Mouse (Mus musculus) heart, postnatal 0 days (tissue): ENCODE results near the gene Fgfr2. TPM values are rescaled to one million over a fixed set of nuclear protein-coding genes. Genes with fewer than 3 reads are reported as not detected.

Experiments used
- ATAC-seq: fragments of 200-750 bp; cut with Nextera tagmentation; 2 replicates; pipeline ENCODE4 v1.8.0; 2017; ENCODE audit warnings: low read depth, moderate number of reproducible peaks, moderate library complexity; ENCODE audit not compliant: insufficient read depth
- DNase-seq: peaks from one replicate; pipeline ENCODE4 v3.0.0-alpha.2; 2016; ENCODE audit warnings: low spot score
- H3K27ac ChIP-seq: fragments of 300-500 bp; sonication (generic); 2 replicates; pipeline ENCODE4 v1.5.1; 2014; ENCODE audit warnings: low read depth, mild to moderate bottlenecking
- H3K27me3 ChIP-seq: fragments of 300-500 bp; sonication (generic); 2 replicates; pipeline ENCODE4 v1.6.1; 2014; ENCODE audit warnings: low read length, mixed read lengths; ENCODE audit not compliant: control insufficient read depth, insufficient read depth
- H3K36me3 ChIP-seq: fragments of 300-500 bp; sonication (generic); replicated peaks from 2 replicates; pipeline ENCODE4 v1.6.1; 2014; ENCODE audit warnings: low read length, mixed read lengths; ENCODE audit not compliant: control insufficient read depth, insufficient read depth
- H3K4me1 ChIP-seq: fragments of 300-500 bp; sonication (generic); 2 replicates; pipeline ENCODE4 v1.6.1; 2014; ENCODE audit warnings: antibody characterized with exemption; ENCODE audit not compliant: control insufficient read depth, insufficient read depth
- H3K4me2 ChIP-seq: fragments of 300-500 bp; sonication (generic); 2 replicates; pipeline ENCODE4 v1.6.1; 2014; ENCODE audit warnings: low read depth, mild to moderate bottlenecking, low read length, moderate library complexity
- H3K4me3 ChIP-seq: fragments of 300-500 bp; sonication (generic); 2 replicates; pipeline ENCODE4 v1.5.1; 2014; ENCODE audit warnings: low read depth, low read length
- H3K9ac ChIP-seq: fragments of 300-500 bp; sonication (generic); replicated peaks from 2 replicates; pipeline ENCODE4 v1.6.1; 2014; ENCODE audit warnings: low read depth, low read length, mixed read lengths
- H3K9me3 ChIP-seq: fragments of 300-500 bp; sonication (generic); replicated peaks from 2 replicates; pipeline ENCODE4 v1.6.1; 2016; ENCODE audit warnings: low read length; ENCODE audit not compliant: control insufficient read depth
- CTCF ChIP-seq: IDR thresholded peaks from 2 replicates; pipeline ENCODE4 v1.5.1; 2016; ENCODE audit warnings: antibody characterized with exemption, control low read depth, low read depth
- EP300 ChIP-seq: IDR thresholded peaks from 2 replicates; pipeline ENCODE4 v1.6.1; 2016; ENCODE audit warnings: antibody characterized with exemption, low read depth
- WGBS: fragments of 180-500 bp; shearing (Covaris S2); extraction: QIAGEN DNeasy Blood & Tissue Kit; methylation state at CpG from one replicate; pipeline ENCODE4 v1.1.7; 2014; 5-methylcytosine and 5-hydroxymethylcytosine counted together
- polyA plus RNA-seq: library from polyadenylated mRNA; unstranded; fragments of >200 nt; fragmentation: Nextera tagmentation; extraction: Ambion mirVana; gene quantifications from 2 replicates; pipeline ENCODE4 v1.2.1, GENCODE M21; 2015
- total RNA-seq: library from RNA; depleted of rRNA; stranded (reverse); fragments of >200 nt; gene quantifications from 2 replicates; pipeline ENCODE4 v1.2.3, GENCODE M21; 2014; ENCODE audit warnings: low replicate concordance

Gene Fgfr2
- total and polyA plus RNA-seq, 2 experiments from 2014 or later = 3.8 to 11.5 TPM

DNA sequence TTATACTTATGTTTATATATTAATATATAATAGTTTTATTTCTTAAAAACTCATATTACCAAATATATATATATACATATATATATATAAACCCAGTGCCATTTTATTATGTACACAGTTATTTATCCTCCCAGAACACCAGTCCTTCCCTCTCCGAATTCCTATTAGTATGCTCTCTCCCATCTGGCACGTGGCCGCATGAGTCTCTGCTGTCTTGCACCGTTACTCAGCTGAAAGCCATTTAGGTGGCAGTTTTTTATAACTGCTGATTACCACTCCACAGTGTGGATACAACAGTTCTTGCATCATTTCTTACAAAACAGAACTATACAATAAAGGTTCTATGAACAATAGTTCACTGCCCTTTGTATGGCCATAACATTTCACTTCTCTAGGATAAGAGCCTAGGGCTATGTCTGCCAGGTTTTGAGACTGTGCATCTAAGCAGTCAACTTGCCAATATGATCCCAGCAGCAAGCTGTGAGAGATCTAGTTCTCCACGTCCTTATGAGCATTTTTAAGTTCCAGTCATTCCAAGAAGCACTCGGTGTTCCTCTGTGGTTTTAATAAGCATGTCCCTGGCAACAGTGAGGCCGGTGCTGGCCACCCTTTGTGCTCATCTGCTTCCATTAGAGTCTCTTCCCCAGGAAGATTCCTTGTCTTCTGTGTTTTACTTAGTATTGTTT is 1777.2 kb downstream of the Fgfr2 start:
- no peaks in the 10 kb centered on the region for H3K4me1 ChIP-seq
- no peak for TF ChIP-seq EP300
- TF ChIP-seq CTCF = no peak
- no peaks in the 10 kb centered on the region for H3K27me3 ChIP-seq
- H3K36me3 ChIP-seq = peaks cover 66% of the 10 kb centered on the region
- no peak overlapping the region for H3K27ac ChIP-seq
- H3K9me3 ChIP-seq = no peaks in the 10 kb centered on the region
- H3K4me3 ChIP-seq = no peak overlapping the region
- H3K4me2 ChIP-seq = no peak overlapping the region
- H3K9ac ChIP-seq = no peak overlapping the region
- WGBS = 83% methylated on average over 7 of the region's 7 CpGs
- ATAC-seq (no peak), DNase-seq (no peak)

DNA sequence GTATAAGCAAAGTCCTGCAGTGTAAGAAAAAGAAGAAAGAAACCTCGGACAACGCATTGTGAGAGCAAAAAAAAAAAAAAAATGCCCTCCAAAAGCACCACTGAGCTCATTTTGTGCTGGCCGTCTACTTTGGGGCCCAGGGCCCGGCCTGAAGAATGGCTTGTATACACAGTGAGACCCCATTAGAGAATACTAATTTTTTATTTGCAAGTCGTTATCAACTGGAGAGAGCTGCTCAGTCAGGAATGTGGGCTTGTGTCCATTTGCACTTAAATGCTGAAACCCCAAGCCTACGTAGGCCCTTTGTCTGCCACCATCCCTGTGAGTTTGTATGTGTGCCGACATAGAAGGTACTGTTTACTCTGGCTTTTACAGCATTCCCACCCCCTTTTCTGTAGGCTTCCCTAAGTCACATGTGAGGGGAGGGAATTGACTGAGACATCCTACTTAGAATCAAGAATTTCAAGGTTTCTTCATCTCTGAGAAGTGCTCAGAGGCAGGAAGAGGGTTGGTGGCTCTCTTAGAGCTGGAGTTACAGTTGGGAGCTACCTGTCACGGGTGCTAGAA is 1785.6 kb downstream of the Fgfr2 start:
- no peak overlapping the region for H3K27ac ChIP-seq
- TF ChIP-seq CTCF = no peak
- TF ChIP-seq EP300 = no peak

DNA sequence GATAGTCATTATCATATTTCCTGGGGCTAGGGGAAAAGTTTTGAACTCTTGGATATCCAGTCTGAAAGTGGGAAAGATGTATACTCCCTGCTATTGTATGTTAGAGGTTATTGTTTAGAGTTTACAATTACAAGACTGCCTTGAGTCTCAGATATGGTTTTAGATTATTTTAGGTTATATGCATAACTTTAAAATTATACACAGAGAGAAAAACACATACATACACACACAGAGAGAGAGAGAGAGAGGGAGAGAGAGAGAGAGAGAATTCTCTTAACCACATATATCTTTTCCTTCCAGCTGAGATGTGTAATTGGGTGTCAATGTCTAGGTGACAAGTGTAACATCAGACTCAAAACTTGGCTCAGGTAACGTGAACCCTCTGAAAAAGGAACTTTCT is 1789.6 kb downstream of the Fgfr2 start, which contains the start of gene Fam24a:
Gene Fam24a (plus strand): TSS at position 301 of the 400 bp plus-strand sequence.
- ATAC-seq (no peak), DNase-seq (no peak)
- H3K4me1 ChIP-seq = no peaks in the 10 kb centered on the region
- H3K36me3 ChIP-seq = no peaks in the 10 kb centered on the region
- no peak within 1 kb of the TSS for H3K4me3 ChIP-seq
- no peak within 1 kb of the TSS for H3K9ac ChIP-seq
- no peaks in the 10 kb centered on the region for H3K9me3 ChIP-seq
- 53% methylated on average over 1 of the region's 1 CpGs for WGBS
- TF ChIP-seq CTCF = no peak
- TF ChIP-seq EP300 = no peak
- no peak within 1 kb of the TSS for H3K4me2 ChIP-seq
- H3K27me3 ChIP-seq = no peaks in the 10 kb centered on the region
- H3K27ac ChIP-seq = no peak within 1 kb of the TSS

More for the DNA sequence above, 1785.6 kb downstream of the Fgfr2 start:
- Histone ChIP-seq H3K36me3 (peaks cover 26% of the 10 kb centered on the region), H3K27me3 (no peaks in the 10 kb centered on the region), H3K4me1 (no peaks in the 10 kb centered on the region), H3K4me3 (no peak overlapping the region), H3K9ac (no peak overlapping the region), H3K9me3 (no peaks in the 10 kb centered on the region), H3K4me2 (no peak overlapping the region)
- DNase-seq (no peak), ATAC-seq (no peak)
- WGBS = 63% methylated on average over 8 of the region's 8 CpGs

DNA sequence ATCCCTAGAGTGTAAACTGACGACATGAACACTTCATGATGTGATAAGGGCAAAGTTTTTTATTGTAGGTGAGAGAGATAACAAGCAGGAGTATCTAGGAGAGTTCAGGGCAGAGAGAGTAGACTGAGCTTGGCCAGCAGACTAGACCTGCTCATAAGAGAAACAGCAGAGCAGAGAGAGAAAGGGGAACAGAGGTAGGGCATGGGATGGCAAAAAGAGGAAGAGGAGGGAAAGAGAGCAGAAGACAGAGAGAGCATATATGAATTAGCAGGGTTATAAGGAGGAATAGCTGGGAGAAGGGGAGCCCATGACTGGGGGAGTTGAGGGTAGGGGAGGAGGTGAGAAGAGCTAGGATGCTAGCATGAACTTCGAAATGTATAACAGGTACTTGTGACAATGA is 1791.5 kb downstream of the Fgfr2 start:
- Histone ChIP-seq H3K4me3 (no peak overlapping the region), H3K27me3 (no peaks in the 10 kb centered on the region), H3K9me3 (no peaks in the 10 kb centered on the region), H3K27ac (no peak overlapping the region), H3K9ac (no peak overlapping the region), H3K4me2 (no peak overlapping the region), H3K4me1 (no peaks in the 10 kb centered on the region), H3K36me3 (no peaks in the 10 kb centered on the region)
- TF ChIP-seq CTCF = no peak
- TF ChIP-seq EP300 = no peak
- 55% methylated on average over 2 of the region's 2 CpGs for WGBS
- DNase-seq = no peak
- ATAC-seq = no peak

DNA sequence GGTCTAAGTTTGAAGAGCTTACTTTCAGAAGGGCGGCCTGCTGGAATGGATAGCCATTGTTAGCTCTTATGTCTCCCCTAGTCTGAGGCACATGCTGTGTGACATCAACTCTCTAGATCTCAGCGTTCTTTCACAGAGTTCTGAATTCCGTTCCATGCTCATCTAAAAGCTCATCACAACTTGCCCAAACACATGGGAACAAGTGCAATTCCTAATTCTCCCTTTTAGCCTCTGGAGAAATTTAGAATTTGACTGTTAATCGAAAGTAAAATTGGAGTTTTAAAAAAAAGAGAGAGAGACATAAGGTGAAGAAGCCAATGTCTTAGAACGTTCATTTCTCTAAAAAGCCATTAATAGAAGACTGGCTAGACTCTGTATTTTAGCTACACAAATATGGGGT is 1793.7 kb downstream of the Fgfr2 start, which contains the start of gene Fam24b:
Gene Fam24b (minus strand): TSS at position 101 of the 400 bp plus-strand sequence.
- Histone ChIP-seq H3K27ac (no peak within 1 kb of the TSS), H3K4me1 (no peaks in the 10 kb centered on the region), H3K9ac (no peak within 1 kb of the TSS), H3K36me3 (no peaks in the 10 kb centered on the region), H3K4me3 (no peak within 1 kb of the TSS), H3K4me2 (no peak within 1 kb of the TSS), H3K9me3 (no peaks in the 10 kb centered on the region), H3K27me3 (no peaks in the 10 kb centered on the region)
- TF ChIP-seq CTCF (no peak), EP300 (no peak)
- WGBS = 91% methylated on average over 5 of the region's 5 CpGs
- no peak for ATAC-seq
- DNase-seq = no peak
